Mouse (Mus musculus): Measurements from ENCODE around the gene Pts. TPM values are rescaled to one million over a fixed set of nuclear protein-coding genes. Genes with fewer than 3 reads are reported as not detected.

Pts gene
- total RNA-seq, 1 experiment from 2014 or later: 81.6 TPM

GRCm38 (mm10) chr9:50490836-50491235, 37.7 kb downstream of the Pts start:
- no peak for DNase-seq

GRCm38 (mm10) chr9:50485521-50485920, 43.0 kb downstream of the Pts start:
- DNase-seq: no peak

- no peak for DNase-seq
These were observed 45.8 kb downstream of the Pts start for GRCm38 (mm10) chr9:50482743-50483142.

GRCm38 (mm10) chr9:50479476-50479875, 49.0 kb downstream of the Pts start:
- DNase-seq: no peak

GRCm38 (mm10) chr9:50478826-50479225, 49.7 kb downstream of the Pts start:
- DNase-seq: no peak

GRCm38 (mm10) chr9:50477270-50477669, 51.3 kb downstream of the Pts start:
- no peak for DNase-seq

- DNase-seq: no peak
These were observed 51.9 kb downstream of the Pts start for GRCm38 (mm10) chr9:50476651-50477050.

- no peak for DNase-seq
These were observed 52.8 kb downstream of the Pts start for GRCm38 (mm10) chr9:50475745-50476144.

- no peak for DNase-seq
These were observed 53.2 kb downstream of the Pts start for GRCm38 (mm10) chr9:50475318-50475717.

Other genes with a start within 250 kb of the Pts start
- gene Rpl10-ps3, start 183.8 kb downstream of the Pts start, total RNA-seq (2021): 875 and 1,185 TPM in 2 replicates
- gene Plet1, start 34.2 kb downstream of the Pts start, total RNA-seq (2021): 0.18 TPM in 1 of 2 replicates, not detected in the other
- 3.4 and 5.1 TPM in 2 replicates for gene Il18, start 26.1 kb upstream of the Pts start, total RNA-seq (2021)
- gene Bco2, start 26.5 kb upstream of the Pts start, total RNA-seq (2021): 4.5 and 4.8 TPM in 2 replicates
- not detected in 2 replicates for gene Tex12, start 32.6 kb upstream of the Pts start, total RNA-seq (2021)
- gene Sdhd, start 75.1 kb upstream of the Pts start, total RNA-seq (2021): 234 and 247 TPM in 2 replicates
- 189 and 190 TPM in 2 replicates for gene Timm8b, start 75.2 kb upstream of the Pts start, total RNA-seq (2021)
- gene Pih1d2, start 88.6 kb upstream of the Pts start, total RNA-seq (2021): 2.2 and 5.4 TPM in 2 replicates
- 25.1 and 28.6 TPM in 2 replicates for gene Nkapd1, start 88.7 kb upstream of the Pts start, total RNA-seq (2021)
- gene Dlat, start 131.1 kb upstream of the Pts start, total RNA-seq (2021): 126 and 129 TPM in 2 replicates
- 8.1 and 8.4 TPM in 2 replicates for gene Dixdc1, start 210.8 kb upstream of the Pts start, total RNA-seq (2021)
- 3.0 and 6.0 TPM in 2 replicates for gene 2310030G06Rik, start 217.8 kb upstream of the Pts start, total RNA-seq (2021)
- 21.0 and 21.2 TPM in 2 replicates for gene Cryab, start 222.6 kb upstream of the Pts start, total RNA-seq (2021)
- gene Hspb2, start 223.6 kb upstream of the Pts start, total RNA-seq (2021): 2.0 and 2.9 TPM in 2 replicates
- 8.2 and 9.0 TPM in 2 replicates for gene Fdxacb1, start 239.5 kb upstream of the Pts start, total RNA-seq (2021)
- 28.8 and 32.7 TPM in 2 replicates for gene Alg9, start 246.3 kb upstream of the Pts start, total RNA-seq (2021)
- gene 1110032A03Rik, start 246.8 kb upstream of the Pts start, total RNA-seq (2021): 36.7 and 44.8 TPM in 2 replicates